In the genomic region with DNA sequence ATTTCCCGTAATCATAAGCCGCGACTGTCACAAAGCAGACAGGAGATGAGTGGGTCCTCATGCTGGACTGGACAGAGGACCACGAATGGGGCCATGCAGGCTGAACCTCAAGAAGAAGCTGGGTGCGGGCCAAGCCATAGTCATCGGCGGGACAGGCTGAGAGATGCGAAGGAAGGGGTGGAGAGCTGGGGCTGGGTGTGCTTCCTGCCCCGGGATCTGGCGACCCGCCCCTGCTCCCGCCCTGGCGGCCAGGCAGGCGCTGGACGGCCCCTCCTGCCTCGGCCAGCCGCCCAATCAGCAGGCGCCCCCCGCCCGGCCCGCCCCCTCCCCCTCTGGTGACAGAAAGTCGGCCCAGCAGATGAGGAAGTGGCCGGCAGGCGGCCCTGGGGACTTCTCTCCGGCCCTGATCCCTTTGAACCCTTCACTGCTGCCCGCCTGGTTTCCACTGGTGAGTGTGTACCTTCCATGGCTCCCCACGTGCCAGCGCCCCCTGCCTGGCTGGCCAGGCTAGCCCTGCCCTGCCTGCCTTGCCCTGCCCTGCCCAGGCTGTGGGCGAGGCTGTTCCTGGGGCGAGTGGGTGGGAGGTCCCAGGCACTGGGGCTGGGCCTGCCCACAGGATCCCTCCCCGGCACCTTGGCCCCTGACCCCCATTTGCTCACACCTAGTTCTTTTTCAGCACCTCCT, we compare ENCODE assay signal across 8 mouse cellular contexts. TPM values are rescaled to one million over a fixed set of nuclear protein-coding genes. Genes with fewer than 3 reads are reported as not detected.
DNase-seq lines count a peak whose midpoint lies in the region; ATAC-seq and TF ChIP-seq lines count a peak whose summit lies in the region.

A gene (plus strand): TSS at position 326 of the 684 bp plus-strand sequence.

- H3K36me3 ChIP-seq in hindbrain, postnatal 0 days (ENCODE audit: insufficient read depth, low read length), result peaks cover 12% of the 10 kb centered on the region

- ATAC-seq in common myeloid progenitor, adult 5-6 weeks (replicated peaks; ENCODE audit: low read depth, poor library complexity, severe bottlenecking), result peak; percentile 89
- ATAC-seq in hindbrain, postnatal 0 days, result peak; percentile 93
- ATAC-seq in megakaryocyte, adult 5-6 weeks (ENCODE audit: poor library complexity, severe bottlenecking), result peak; percentile 89

- H3K27ac ChIP-seq in hindbrain, postnatal 0 days, result peak within 1 kb of the TSS; percentile 77
- peak within 1 kb of the TSS; percentile 86 for H3K27ac ChIP-seq in left cerebral cortex, adult 2 months

- 1% methylated on average over 20 of the region's 31 CpGs for WGBS in hindbrain, postnatal 0 days

- peak; percentile 56 for TF ChIP-seq CTCF in hindbrain, postnatal 0 days (IDR thresholded peaks at IDR 0.05; ENCODE audit: low read depth)
- peak; percentile 42 for TF ChIP-seq CTCF in left cerebral cortex, adult 2 months (IDR thresholded peaks at IDR 0.05)

- H3K9ac ChIP-seq in hindbrain, postnatal 0 days (replicated peaks; ENCODE audit: low read length), result peak within 1 kb of the TSS; percentile 57

- peak; percentile 89 for DNase-seq in ZHBTc4 (ENCODE audit: low read depth, low spot score)
- DNase-seq in gastrocnemius, adult 8-10 months (ENCODE audit: low spot score in 2 of 2), result peak; percentile 76 to 84
- peak; percentile 85 for DNase-seq in hindbrain, postnatal 0 days (ENCODE audit: low spot score)
- DNase-seq in left cerebral cortex, adult 2 months (ENCODE audit: extremely low spot score in 1 of 2, low spot score in 2 of 2), result peak; percentile 56 to 74
- peak; percentile 47 to 60 for DNase-seq in right cerebral cortex, adult 2 months (ENCODE audit: low spot score in 2 of 2)
- peak; percentile 94 for DNase-seq in urinary bladder, postnatal 14 days (ENCODE audit: low spot score)

- H3K4me1 ChIP-seq in hindbrain, postnatal 0 days (ENCODE audit: insufficient read depth, low read length), result peaks cover 15% of the 10 kb centered on the region

- intact Hi-C loops in left cerebral cortex, adult 2 months (cut with DNase I), result loop anchor here (2.0 kb wide), 1 partner anchor 15 kb away; no protein-coding TSS in a partner anchor

- H3K27me3 ChIP-seq in hindbrain, postnatal 0 days (ENCODE audit: insufficient read depth, low read length), result no peaks in the 10 kb centered on the region

- H3K4me3 ChIP-seq in hindbrain, postnatal 0 days (ENCODE audit: low read length), result peak within 1 kb of the TSS; percentile 50
- peak within 1 kb of the TSS; percentile 56 for H3K4me3 ChIP-seq in left cerebral cortex, adult 2 months

- peak within 1 kb of the TSS; percentile 96 for H3K4me2 ChIP-seq in hindbrain, postnatal 0 days (ENCODE audit: low read depth, low read length)

- no peaks in the 10 kb centered on the region for H3K9me3 ChIP-seq in hindbrain, postnatal 0 days (ENCODE audit: low read length)

RNA-seq across cellular contexts. Expression of the gene that starts here (rescaled TPM):
- 44.8 and 65.7 TPM in 2 replicates for total RNA-seq in common myeloid progenitor, adult 5-6 weeks (2017)
- total RNA-seq in gastrocnemius, adult 8-10 months (2022), result 1 to 10 TPM; 2.9 to 5.7 (median 4.3) TPM
- total RNA-seq in hindbrain, postnatal 0 days (2014; rRNA removed), result 31.1 and 35.9 TPM in 2 replicates
- polyA plus RNA-seq in hindbrain, postnatal 0 days (2015; fragmentation: Nextera tagmentation; extraction: Ambion mirVana), result 32.9 and 34.2 TPM in 2 replicates
- 10 to 100 TPM; 18.6 to 25.3 TPM for total RNA-seq in left cerebral cortex, adult 2 months (2021)
- 88.6 and 93.9 TPM in 2 replicates for total RNA-seq in megakaryocyte, adult 5-6 weeks (2015)
- total RNA-seq in megakaryocyte, adult 5-6 weeks (2017), result 67.1 and 76.1 TPM in 2 replicates

Comparison
In these comparisons a context has a peak if more than half of its experiments do, and no peak if none do; other contexts are left out.
1. Peak in every context shown above with its lines: DNase-seq, ATAC-seq, H3K4me3 ChIP-seq and H3K27ac ChIP-seq.